Mouse (Mus musculus): ENCODE results near the gene Zscan2.

Gene Zscan2

DNA sequence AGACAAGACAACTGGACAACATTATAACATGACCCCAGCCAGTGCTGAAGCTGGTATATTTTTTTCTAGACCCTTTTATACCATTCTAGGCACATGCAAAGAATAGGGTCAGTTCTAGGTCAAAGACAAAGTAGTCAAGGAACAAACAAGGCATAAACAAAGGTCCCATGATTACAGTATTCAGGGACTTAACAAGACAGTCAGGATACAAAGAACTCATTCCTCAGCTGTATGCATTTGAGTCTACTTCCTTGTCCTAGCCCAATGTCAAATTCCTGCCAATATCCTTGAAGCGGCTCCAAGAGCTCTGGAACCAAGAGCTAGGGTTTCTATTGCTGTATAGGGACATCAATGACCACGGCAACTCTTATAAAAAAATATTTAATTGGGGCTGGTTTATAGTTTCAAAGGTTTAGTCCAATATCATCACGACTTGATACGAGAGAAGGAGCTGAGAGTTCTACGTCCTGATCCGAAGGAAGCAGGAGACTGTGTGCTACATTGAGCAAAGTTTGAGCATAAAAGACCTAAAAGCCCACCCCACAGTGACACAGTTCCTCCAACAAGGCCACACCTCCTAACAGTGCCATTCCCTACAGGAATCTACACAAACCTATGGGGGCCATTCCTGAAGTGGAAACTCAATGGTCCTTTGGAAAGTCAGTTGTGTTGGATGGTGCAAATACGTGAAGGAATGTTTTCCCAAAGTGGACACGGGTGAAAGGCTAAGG, 16.6 kb upstream of the Zscan2 start:
- no peak for DNase-seq (ENCODE audit: low spot score)

DNA sequence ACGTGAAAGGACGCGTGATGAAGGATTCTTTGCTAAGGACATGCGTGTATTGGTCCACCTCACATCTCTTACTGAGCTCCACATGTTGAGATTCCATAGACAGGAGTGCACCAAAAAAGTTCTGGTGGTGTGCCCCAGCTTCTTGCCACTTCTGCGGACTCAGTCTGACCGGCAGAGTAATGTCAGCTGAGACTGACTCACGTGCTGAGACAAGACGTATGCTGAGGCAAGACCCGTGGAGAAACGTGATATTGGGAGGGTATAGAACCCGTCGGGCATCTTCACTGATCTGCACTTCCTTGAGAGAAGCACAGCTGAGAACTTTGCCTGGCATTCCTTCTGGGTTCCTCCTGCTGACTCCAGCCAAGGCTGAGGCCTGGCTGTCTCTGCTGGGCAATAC, 16.0 kb upstream of the Zscan2 start:
- no peak for DNase-seq (ENCODE audit: low spot score)

DNA sequence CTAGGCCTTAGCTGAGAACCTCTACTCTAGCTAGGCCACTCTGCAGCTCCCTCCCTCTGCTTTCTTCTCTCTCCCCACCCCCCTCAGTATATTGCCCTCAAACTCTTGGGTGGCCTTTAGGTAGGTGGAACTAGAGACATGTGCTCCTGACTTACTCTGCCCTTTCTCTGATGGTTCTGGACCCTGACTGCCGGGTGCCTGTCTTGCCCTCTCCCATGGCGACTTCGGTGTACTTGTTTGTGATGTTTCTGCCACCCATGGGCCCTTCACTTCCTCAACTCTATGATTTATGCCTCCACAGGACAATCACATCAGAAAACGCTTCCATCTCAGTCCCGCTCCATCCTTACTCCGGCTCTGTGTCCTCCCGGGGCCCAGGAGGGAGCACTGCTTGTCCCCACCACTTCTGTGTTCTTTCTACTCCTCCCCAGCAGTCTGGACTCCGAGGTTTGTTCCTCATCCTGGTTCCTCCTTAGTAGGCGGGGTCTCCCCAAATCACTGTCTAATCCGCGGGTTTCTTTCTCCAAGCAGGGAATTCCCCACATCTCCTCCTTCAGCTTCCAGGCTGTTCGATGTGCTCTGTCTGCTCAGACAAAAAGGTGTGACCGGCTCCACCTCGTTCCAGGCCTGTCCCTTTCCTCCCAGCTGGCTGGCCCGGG, 15.0 kb upstream of the Zscan2 start:
- DNase-seq (ENCODE audit: low spot score) = no peak

GRCm38 (mm10) chr7:80846280-80846678, 14.4 kb upstream of the Zscan2 start:
- DNase-seq (ENCODE audit: low spot score) = no peak

DNA sequence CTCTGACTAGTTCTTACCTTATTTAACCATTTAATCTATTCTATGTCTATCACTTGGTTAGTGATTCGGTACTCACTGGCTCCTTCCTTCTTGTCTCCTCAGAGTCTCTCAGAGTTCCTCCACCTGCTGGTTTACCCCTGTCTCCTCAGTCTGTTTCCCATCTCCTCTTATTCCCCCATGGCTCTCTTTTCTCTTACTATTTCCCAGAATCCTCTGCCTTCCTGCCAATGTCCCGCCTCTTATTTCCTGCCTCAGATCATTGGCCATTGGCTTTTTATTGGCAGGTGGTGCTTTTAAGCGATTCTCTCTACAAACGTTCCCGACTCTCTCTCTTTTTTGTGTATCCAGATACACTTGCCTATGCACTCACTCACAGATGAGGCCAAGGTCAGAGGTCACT, 14.0 kb upstream of the Zscan2 start:
- no peak for DNase-seq (ENCODE audit: low spot score)

- DNase-seq (ENCODE audit: low spot score) = no peak
These were observed 11.5 kb upstream of the Zscan2 start for GRCm38 (mm10) chr7:80849267-80849666.

DNA sequence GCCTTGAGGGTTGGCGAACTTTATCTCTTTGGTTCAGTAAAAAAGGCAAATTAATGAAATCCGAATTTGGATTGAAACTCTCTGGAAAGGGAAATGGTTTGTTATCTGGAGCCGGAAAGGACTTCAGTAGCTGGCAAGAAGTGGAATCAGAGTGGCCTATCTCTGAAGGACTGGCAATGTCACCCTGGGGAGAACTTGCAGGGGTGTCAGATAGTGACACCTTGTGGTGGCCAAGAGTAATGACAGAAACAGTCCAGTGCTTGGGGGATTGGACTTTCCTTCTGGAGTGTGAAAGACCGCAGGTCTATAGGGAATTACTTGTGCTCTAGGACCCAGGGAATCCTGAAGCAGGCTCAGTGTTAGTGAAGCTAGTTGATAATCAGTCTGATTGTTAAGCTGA, 11.0 kb upstream of the Zscan2 start:
- peak; percentile 49 for DNase-seq (ENCODE audit: low spot score)

DNA sequence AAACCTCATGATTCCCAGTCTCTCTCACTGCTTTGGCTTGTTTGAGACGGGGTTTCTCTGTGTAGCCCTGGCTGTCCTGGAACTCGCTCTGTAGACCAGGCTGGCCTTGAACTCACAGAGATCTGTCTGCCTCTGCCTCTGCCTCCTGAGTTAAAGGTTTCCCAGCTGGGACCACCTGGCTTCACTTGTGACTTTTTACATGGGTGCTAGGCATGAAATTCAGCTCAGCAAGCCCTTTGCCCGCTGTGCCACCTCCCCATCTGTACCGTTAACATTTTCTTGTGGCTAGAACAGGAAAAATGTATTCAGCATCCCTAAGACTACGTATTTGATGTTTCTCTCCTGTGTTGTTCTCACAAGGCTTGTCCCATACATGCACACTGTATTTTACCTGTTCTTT, 10.2 kb upstream of the Zscan2 start:
- DNase-seq (ENCODE audit: low spot score) = no peak

- DNase-seq (ENCODE audit: low spot score) = no peak
These were observed 7.5 kb upstream of the Zscan2 start for GRCm38 (mm10) chr7:80853218-80853617.

DNA sequence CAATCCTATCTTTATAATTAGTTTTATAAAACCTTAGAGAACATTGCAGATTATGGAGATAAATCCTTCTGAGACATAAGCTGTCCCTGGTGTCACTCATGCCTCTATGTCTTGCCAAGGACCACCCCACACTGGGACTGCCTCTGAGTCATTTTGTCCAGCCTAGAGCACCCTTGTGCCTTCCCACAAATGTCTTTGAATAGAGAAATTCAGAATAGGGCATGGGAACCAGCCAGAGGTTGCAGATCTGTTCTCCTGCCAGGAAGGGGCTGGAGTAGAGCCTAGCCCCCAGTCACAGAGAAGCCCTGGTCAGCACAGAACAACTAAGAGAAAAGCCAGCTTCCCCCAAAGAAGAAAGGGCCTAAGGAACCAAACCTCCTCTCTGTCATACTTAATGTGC, 5.4 kb upstream of the Zscan2 start:
- no peak for DNase-seq (ENCODE audit: low spot score)

DNA sequence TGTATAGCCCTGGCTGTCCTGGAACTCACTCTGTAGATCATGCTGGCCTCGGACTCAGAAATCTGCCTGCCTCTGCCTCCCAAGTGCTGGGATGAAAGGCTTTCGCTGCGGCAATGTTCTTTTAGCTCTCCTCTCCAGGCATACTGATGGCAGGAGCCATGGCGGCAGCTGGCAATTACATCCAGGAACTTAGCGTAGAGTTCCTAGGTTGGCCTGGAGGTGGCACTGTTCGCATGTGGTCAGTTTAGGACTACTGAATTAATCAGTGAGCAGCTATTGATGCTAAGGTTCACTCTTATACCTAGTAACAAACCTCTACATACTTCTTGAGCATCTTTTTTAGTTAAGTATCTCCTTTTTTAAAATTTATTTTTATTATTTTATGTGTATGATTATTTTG, 3.5 kb upstream of the Zscan2 start:
- peak; percentile 61 for DNase-seq (ENCODE audit: low spot score)

GRCm38 (mm10) chr7:80860227-80860626, 493 bp upstream of the Zscan2 start:
- peak; percentile 65 for DNase-seq (ENCODE audit: low spot score)

- no peak for DNase-seq (ENCODE audit: low spot score)
These were observed 1.8 kb downstream of the Zscan2 start for GRCm38 (mm10) chr7:80862475-80862874.

- DNase-seq (ENCODE audit: low spot score) = no peak
These were observed 2.8 kb downstream of the Zscan2 start for GRCm38 (mm10) chr7:80863520-80863919.

DNA sequence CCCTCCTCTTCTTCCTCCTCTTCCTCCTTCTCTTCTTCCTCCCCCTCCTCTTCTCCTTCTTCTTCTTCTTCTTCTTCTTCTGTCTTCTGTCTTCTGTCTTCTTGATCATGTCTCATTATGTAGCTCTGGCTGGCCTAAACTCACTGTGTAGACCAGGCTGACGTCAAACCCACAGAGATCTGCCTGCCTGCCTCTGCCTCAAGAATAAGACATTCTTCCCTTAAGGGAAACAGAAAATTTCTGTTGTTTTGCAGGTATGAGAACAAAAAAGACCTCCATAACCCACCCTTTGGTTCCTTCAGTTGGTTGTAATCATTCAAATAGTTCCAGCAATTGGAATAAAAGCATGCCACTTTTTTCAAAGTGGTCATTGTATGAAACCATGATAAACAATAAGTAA, 3.4 kb downstream of the Zscan2 start:
- no peak for DNase-seq (ENCODE audit: low spot score)

DNA sequence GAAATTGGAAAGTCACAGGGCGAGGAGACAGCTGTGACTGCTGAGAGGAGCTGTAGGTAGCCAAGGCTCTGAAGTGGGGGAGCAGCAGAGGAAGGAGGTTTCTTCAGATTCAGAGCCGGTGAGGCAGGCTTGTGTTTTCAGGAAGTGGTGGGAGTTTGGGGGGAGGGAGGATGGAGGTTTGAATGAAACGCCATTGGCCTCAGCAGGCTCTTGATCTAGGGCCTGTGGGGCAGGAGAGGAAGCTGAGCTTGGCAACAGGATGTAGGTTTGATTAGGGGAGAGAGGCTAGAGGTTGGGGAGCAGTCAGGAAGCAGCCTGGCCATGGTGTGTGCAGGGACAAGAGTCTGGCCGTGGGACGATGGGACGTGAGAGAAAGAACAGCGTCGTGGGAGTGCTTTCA, 4.1 kb downstream of the Zscan2 start:
- no peak for DNase-seq (ENCODE audit: low spot score)

DNA sequence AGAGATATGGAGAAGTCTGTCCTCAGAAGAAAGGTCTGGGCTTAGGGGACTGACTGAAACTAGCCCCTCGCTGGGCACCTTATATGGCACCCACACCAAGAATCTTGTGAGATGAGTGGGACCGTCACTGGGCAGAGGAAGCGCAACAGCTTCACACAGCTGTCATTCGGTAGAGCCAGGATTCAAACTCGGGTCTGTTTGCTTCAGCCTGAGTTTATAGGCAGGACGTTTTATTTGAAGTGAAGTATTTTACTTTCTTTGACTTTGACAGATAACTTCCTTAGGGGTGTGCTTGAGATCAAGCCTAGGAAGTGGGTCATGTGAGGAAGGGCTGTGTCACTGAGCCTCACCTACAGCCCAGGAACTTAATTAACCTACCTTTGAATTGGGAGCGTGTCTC, 4.8 kb downstream of the Zscan2 start:
- DNase-seq (ENCODE audit: low spot score) = no peak

- no peak for DNase-seq (ENCODE audit: low spot score)
These were observed 5.9 kb downstream of the Zscan2 start for GRCm38 (mm10) chr7:80866514-80867147.

- no peak for DNase-seq (ENCODE audit: low spot score)
These were observed 8.0 kb downstream of the Zscan2 start for GRCm38 (mm10) chr7:80868686-80869085.

- no peak for DNase-seq (ENCODE audit: low spot score)
These were observed 12.3 kb downstream of the Zscan2 start for GRCm38 (mm10) chr7:80873038-80873437.

DNA sequence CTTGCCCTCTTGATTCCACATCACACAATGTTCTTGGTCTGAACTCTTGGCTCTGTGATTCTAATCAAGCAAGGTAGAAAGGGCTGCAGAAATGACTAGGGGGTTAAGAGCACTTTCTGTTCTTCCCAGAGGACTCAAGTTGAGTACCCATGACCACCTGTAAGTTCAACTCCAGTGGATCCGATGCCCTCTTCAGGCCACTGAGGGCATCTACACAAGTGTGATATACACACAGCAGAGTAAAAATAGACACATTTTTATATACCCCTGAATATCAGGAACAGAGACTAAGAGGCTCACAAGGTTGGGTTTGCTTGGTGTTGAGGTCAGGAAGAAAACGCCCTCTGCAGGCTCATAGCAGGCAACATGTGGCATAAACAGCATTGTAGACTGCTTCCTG, 12.9 kb downstream of the Zscan2 start:
- no peak for DNase-seq (ENCODE audit: low spot score)

- DNase-seq (ENCODE audit: low spot score) = no peak
These were observed 15.0 kb downstream of the Zscan2 start for GRCm38 (mm10) chr7:80875727-80876126.

DNA sequence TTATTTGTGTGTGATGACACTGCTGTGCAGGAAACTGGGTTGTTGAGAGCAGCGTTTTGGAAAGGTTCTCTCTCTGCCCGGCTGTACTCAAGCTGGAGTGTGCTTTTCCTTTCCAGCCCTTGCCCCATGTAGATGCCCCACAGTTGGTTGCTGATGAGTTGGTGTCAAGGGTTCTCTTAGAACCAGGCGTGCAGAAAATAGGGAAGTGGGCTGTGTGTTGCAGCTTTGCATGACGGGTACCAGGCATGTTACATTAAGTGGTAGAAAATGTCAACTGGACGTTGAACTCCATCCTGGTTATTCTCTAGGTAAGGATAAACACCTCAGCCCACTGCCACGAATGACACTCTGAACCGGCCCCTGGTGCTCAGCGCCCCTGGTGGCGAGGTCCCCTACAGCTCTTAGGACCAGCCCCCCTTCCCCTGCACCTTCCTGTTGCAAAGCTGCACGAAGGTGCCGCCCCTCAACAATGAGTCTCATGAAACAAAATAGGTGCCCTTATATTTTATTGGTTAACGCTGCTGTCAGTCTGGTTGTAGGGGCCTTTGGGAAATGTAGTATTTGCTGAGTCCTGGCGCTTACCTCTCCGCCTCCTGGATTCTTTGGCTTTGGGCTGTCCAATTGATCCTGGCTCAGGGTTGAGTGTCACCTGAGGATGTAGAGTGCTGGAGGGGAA, 22.2 kb downstream of the Zscan2 start:
- peak; percentile 48 for DNase-seq (ENCODE audit: low spot score)

Data from c-Kit-positive CD71-positive TER-119-positive erythroid progenitor cells, embryonic 14.5 days (primary cell).